15 mouse cellular contexts compared by ENCODE assay signal in the genomic region with DNA sequence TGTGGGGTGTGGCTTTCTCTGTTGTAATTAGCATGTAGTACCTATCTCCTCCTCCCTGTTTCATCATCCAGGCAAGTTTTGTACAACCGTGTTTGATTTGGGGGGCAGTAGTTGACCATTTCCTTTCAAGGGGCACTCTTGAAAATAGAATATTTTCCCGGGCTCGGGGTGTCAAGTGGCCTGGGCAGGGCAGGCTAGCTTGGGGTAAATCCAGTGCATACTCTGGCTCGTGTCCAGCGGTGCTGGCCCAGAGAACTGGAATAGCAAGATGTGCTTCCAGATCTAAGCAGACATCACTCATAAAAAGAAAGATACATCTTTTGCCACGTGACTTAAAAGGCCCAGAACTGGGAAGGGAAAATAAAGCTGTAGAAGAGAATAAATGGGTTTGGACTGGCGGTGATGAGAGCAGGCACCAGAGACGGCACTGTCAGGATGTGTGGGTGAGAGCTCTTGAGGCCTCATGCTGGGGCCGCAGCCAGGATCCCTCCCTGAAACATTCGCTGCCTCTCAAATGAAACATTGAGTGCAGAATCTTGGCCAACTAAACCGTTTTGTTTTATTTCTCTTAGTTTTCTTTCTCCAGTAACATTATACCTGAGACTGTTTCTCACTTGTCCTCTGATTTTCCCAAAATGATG. TPM values are rescaled to one million over a fixed set of nuclear protein-coding genes. Genes with fewer than 3 reads are reported as not detected.
DNase-seq lines count a peak whose midpoint lies in the region; ATAC-seq lines count a peak whose summit lies in the region.
"Had no signal": no experiment of that assay in that cellular context is flagged by ENCODE, and none has a peak within 500 bp of the region (broad histone marks: within the 10 kb centered on the region; RNA-seq: fewer than 3 reads in every experiment).

No protein-coding gene starts in this region.

- H3K27ac ChIP-seq in lung, embryonic 15.5 days = 0 out of 2 replicates have a peak overlapping the region, but pooled peaks have one; percentile 5
- H3K27ac ChIP-seq in forebrain, embryonic 16.5 days (ENCODE audit: low read length) = no peak overlapping the region
- no peak overlapping the region for H3K27ac ChIP-seq in embryonic facial prominence, embryonic 10.5 days (replicated peaks)
- H3K27ac ChIP-seq: forebrain, embryonic 10.5 days; left cerebral cortex, adult 2 months; limb, embryonic 15.5 days had no signal

- DNase-seq in cerebellum, adult 9-10 months = peak; percentile 33
- DNase-seq in cerebellum, adult 8-10 months = no peak
- peak; percentile 57 for DNase-seq in urinary bladder, postnatal 14 days (ENCODE audit: low spot score)
- no peak for DNase-seq in urinary bladder, postnatal 25 days (ENCODE audit: low spot score)
- no peak for DNase-seq in embryonic facial prominence, embryonic 10.5 days (ENCODE audit: low spot score)
- no peak for DNase-seq in ovary, postnatal 14 days (ENCODE audit: low spot score)
- DNase-seq: B cell, adult 2 months; embryo, embryonic 11 days; kidney, postnatal 14 days; retina, postnatal 1 day had no signal

- no peaks in the 10 kb centered on the region for H3K27me3 ChIP-seq in lung, embryonic 15.5 days
- no peaks in the 10 kb centered on the region for H3K27me3 ChIP-seq in forebrain, embryonic 16.5 days (replicated peaks; ENCODE audit: control insufficient read depth, insufficient read depth, low read length)
- no peaks in the 10 kb centered on the region for H3K27me3 ChIP-seq in embryonic facial prominence, embryonic 10.5 days (replicated peaks; ENCODE audit: low read depth, poor library complexity, severe bottlenecking)
- H3K27me3 ChIP-seq: limb, embryonic 15.5 days had no signal

- no peaks in the 10 kb centered on the region for H3K9me3 ChIP-seq in lung, embryonic 15.5 days
- no peaks in the 10 kb centered on the region for H3K9me3 ChIP-seq in forebrain, embryonic 16.5 days (ENCODE audit: control insufficient read depth, low read length)
- H3K9me3 ChIP-seq in embryonic facial prominence, embryonic 10.5 days = no peaks in the 10 kb centered on the region
- H3K9me3 ChIP-seq: forebrain, embryonic 10.5 days; limb, embryonic 15.5 days had no signal

- no peak overlapping the region for H3K9ac ChIP-seq in lung, embryonic 15.5 days
- H3K9ac ChIP-seq in forebrain, embryonic 16.5 days (replicated peaks; ENCODE audit: low read depth, low read length) = no peak overlapping the region
- H3K9ac ChIP-seq: limb, embryonic 15.5 days had no signal

- H3K36me3 ChIP-seq in lung, embryonic 15.5 days = peaks cover 97% of the 10 kb centered on the region
- H3K36me3 ChIP-seq in forebrain, embryonic 16.5 days (ENCODE audit: control insufficient read depth, insufficient read depth) = peaks cover 82% of the 10 kb centered on the region
- peaks cover 100% of the 10 kb centered on the region for H3K36me3 ChIP-seq in embryonic facial prominence, embryonic 10.5 days (replicated peaks)

- WGBS in lung, embryonic 15.5 days = 63% methylated on average over 11 of the region's 11 CpGs
- 89% methylated on average over 11 of the region's 11 CpGs for WGBS in forebrain, embryonic 16.5 days
- 93% methylated on average over 11 of the region's 11 CpGs for WGBS in embryonic facial prominence, embryonic 10.5 days

- H3K4me1 ChIP-seq in lung, embryonic 15.5 days = no peaks in the 10 kb centered on the region
- H3K4me1 ChIP-seq in forebrain, embryonic 16.5 days (replicated peaks; ENCODE audit: control insufficient read depth, insufficient read depth, low read length) = no peaks in the 10 kb centered on the region
- H3K4me1 ChIP-seq in embryonic facial prominence, embryonic 10.5 days = no peaks in the 10 kb centered on the region
- H3K4me1 ChIP-seq: forebrain, embryonic 10.5 days; limb, embryonic 15.5 days had no signal

- H3K4me3 ChIP-seq in lung, embryonic 15.5 days = no peak overlapping the region
- no peak overlapping the region for H3K4me3 ChIP-seq in forebrain, embryonic 16.5 days (replicated peaks; ENCODE audit: low read length)
- no peak overlapping the region for H3K4me3 ChIP-seq in embryonic facial prominence, embryonic 10.5 days
- H3K4me3 ChIP-seq: forebrain, embryonic 10.5 days; left cerebral cortex, adult 2 months; limb, embryonic 15.5 days had no signal

- ATAC-seq in lung, embryonic 15.5 days (ENCODE audit: borderline replicate concordance, extremely low read depth, low FRiP score, low TSS enrichment) = no peak
- ATAC-seq in forebrain, embryonic 16.5 days = no peak

- H3K4me2 ChIP-seq in lung, embryonic 15.5 days = no peak overlapping the region
- H3K4me2 ChIP-seq in forebrain, embryonic 16.5 days (ENCODE audit: low read length) = no peak overlapping the region
- H3K4me2 ChIP-seq: limb, embryonic 15.5 days had no signal

RNA-seq across cellular contexts. Expression of a gene that starts 34.2 kb away (rescaled TPM):
- 34.0 and 34.5 TPM in 2 replicates for polyA plus RNA-seq in lung, embryonic 15.5 days (2015; fragmentation: Nextera tagmentation; extraction: Ambion mirVana)
- polyA plus RNA-seq in forebrain, embryonic 16.5 days (2015; fragmentation: Nextera tagmentation; extraction: Ambion mirVana) = 70.2 and 83.3 TPM in 2 replicates
- polyA plus RNA-seq in embryonic facial prominence, embryonic 10.5 days (2016; fragmentation: Nextera tagmentation; extraction: Ambion mirVana) = 29.4 and 32.9 TPM in 2 replicates

RNA-seq across cellular contexts. Expression of a gene that starts 42.7 kb away (rescaled TPM):
- 449 and 465 TPM in 2 replicates for polyA plus RNA-seq in lung, embryonic 15.5 days (2015; fragmentation: Nextera tagmentation; extraction: Ambion mirVana)
- 407 and 435 TPM in 2 replicates for polyA plus RNA-seq in forebrain, embryonic 16.5 days (2015; fragmentation: Nextera tagmentation; extraction: Ambion mirVana)
- 870 and 873 TPM in 2 replicates for polyA plus RNA-seq in embryonic facial prominence, embryonic 10.5 days (2016; fragmentation: Nextera tagmentation; extraction: Ambion mirVana)

RNA-seq across cellular contexts. Expression of a gene that starts 49.1 kb away (rescaled TPM):
- polyA plus RNA-seq in lung, embryonic 15.5 days (2015; fragmentation: Nextera tagmentation; extraction: Ambion mirVana) = 95.5 and 102 TPM in 2 replicates
- 243 and 294 TPM in 2 replicates for polyA plus RNA-seq in forebrain, embryonic 16.5 days (2015; fragmentation: Nextera tagmentation; extraction: Ambion mirVana)
- 92.9 and 95.8 TPM in 2 replicates for polyA plus RNA-seq in embryonic facial prominence, embryonic 10.5 days (2016; fragmentation: Nextera tagmentation; extraction: Ambion mirVana)

Comparison
In these comparisons a context has a peak if more than half of its experiments do, and no peak if none do; other contexts are left out.
1. DNase-seq: peak in cerebellum, adult 9-10 months (single experiment) and urinary bladder, postnatal 14 days (single experiment); none in cerebellum, adult 8-10 months (single experiment), urinary bladder, postnatal 25 days (single experiment), embryonic facial prominence, embryonic 10.5 days (single experiment) and ovary, postnatal 14 days (single experiment).